Mouse (Mus musculus): ENCODE results near the gene 2310022A10Rik.

DNA sequence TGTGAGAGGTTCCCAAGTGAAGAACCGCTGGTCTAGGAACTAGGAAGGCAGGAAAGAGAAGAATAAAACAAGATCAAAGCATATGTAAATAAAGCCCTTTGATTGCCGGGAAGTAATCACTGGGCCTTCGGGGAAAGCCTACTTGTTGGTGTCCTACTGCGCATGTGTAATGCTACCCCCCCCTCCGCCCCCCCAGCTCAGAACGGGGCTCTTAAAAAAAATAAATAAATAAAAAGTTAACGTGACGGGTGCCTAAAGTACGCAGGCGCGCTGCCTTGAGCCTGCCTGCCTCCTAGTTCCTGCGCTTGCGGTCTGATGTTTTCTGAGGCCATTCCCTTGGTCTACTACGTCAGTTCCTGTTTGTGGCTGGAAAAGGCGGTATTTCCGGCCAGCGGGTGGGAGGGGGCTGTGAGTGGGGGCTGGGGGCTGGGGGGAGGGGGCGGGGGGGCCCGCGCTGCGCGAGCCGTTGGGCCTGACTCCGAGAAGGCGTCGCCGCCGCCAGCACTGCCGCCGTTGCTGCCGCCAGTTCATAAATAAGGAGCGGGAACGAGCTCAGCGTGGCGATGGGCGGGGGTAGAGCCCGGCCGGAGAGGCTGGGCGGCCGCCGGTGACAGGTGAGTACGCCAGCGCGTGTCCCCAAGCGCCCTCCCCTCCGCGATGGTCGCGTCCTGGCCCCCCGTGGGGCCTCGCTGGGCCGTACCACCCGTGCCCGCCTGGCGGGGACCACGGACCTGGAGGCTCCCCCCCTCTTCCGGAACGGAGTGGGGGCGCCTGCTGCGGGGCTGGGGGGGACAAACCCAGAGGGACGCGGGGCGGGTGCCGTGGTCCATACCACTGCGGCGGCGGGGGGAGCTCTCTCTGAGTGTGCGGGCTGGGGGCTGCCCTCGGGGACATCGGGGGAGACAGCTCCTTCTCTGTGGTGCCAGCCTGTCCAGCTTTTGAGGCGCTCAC, 38.5 kb downstream of the 2310022A10Rik start, which contains the start of gene Akt2:
- TF ChIP-seq POLR2A (IDR thresholded peaks at IDR 0.05; ENCODE audit: insufficient read depth, low read depth, low read length) (peak; percentile 47), CTCF (IDR thresholded peaks at IDR 0.05) (peak; percentile 7; the same call in 1 of the 2 replicates)

Data from heart, adult 2 months (tissue).